Mouse (Mus musculus) stomach, embryonic 16.5 days (tissue): ENCODE measurements around the gene Clcf1. TPM values are rescaled to one million over a fixed set of nuclear protein-coding genes. Genes with fewer than 3 reads are reported as not detected.
"Not testable (repeated sequence)": the region's sequence is repeated elsewhere in the genome, so short reads cannot be mapped to it uniquely, and the experiment has no call there.

ENCODE experiments used
- ATAC-seq: fragments of 200-750 bp; cut with Nextera tagmentation; 2 replicates; pipeline ENCODE4 v1.8.0; 2017; ENCODE audit warnings: moderate number of reproducible peaks, moderate TSS enrichment; ENCODE audit not compliant: insufficient read depth, low FRiP score
- H3K27ac ChIP-seq: fragments of 300-500 bp; sonication (generic); 2 replicates; pipeline ENCODE4 v1.5.1; 2014; ENCODE audit warnings: low read length
- H3K27me3 ChIP-seq: fragments of 300-500 bp; sonication (generic); 2 replicates; pipeline ENCODE4 v1.6.1; 2014; ENCODE audit warnings: low read length, control low read depth, mixed read lengths; ENCODE audit not compliant: control insufficient read depth, insufficient read depth
- H3K36me3 ChIP-seq: fragments of 300-500 bp; sonication (generic); 2 replicates; pipeline ENCODE4 v1.6.1; 2014; ENCODE audit warnings: low read length; ENCODE audit not compliant: control insufficient read depth, insufficient read depth
- H3K4me1 ChIP-seq: fragments of 300-500 bp; sonication (generic); 2 replicates; pipeline ENCODE4 v1.6.1; 2014; ENCODE audit warnings: low read length, control low read depth, mixed read lengths; ENCODE audit not compliant: control insufficient read depth, insufficient read depth
- H3K4me2 ChIP-seq: fragments of 300-500 bp; sonication (generic); 2 replicates; pipeline ENCODE4 v1.6.1; 2014; ENCODE audit warnings: low read depth, low read length, mixed read lengths
- H3K4me3 ChIP-seq: fragments of 300-500 bp; sonication (generic); replicated peaks from 2 replicates; pipeline ENCODE4 v1.5.1; 2014; ENCODE audit warnings: mild to moderate bottlenecking, low read length
- H3K9ac ChIP-seq: fragments of 300-500 bp; sonication (generic); 2 replicates; pipeline ENCODE4 v1.6.1; 2014; ENCODE audit warnings: low read length
- H3K9me3 ChIP-seq: fragments of 300-500 bp; sonication (generic); replicated peaks from 2 replicates; pipeline ENCODE4 v1.6.1; 2016; ENCODE audit warnings: low read length, control low read depth; ENCODE audit not compliant: control insufficient read depth
- WGBS: fragments of 180-500 bp; shearing (Covaris S2); extraction: QIAGEN DNeasy Blood & Tissue Kit; methylation state at CpG from one replicate; pipeline ENCODE4 v1.1.7; 2014; 5-methylcytosine and 5-hydroxymethylcytosine counted together
- polyA plus RNA-seq: library from polyadenylated mRNA; unstranded; fragments of >200 nt; fragmentation: Nextera tagmentation; extraction: Ambion mirVana; gene quantifications from 2 replicates; pipeline ENCODE4 v1.2.1, GENCODE M21; 2015

Gene Clcf1
- polyA plus RNA-seq, 1 experiment from 2014 or later: 6.3 TPM

DNA sequence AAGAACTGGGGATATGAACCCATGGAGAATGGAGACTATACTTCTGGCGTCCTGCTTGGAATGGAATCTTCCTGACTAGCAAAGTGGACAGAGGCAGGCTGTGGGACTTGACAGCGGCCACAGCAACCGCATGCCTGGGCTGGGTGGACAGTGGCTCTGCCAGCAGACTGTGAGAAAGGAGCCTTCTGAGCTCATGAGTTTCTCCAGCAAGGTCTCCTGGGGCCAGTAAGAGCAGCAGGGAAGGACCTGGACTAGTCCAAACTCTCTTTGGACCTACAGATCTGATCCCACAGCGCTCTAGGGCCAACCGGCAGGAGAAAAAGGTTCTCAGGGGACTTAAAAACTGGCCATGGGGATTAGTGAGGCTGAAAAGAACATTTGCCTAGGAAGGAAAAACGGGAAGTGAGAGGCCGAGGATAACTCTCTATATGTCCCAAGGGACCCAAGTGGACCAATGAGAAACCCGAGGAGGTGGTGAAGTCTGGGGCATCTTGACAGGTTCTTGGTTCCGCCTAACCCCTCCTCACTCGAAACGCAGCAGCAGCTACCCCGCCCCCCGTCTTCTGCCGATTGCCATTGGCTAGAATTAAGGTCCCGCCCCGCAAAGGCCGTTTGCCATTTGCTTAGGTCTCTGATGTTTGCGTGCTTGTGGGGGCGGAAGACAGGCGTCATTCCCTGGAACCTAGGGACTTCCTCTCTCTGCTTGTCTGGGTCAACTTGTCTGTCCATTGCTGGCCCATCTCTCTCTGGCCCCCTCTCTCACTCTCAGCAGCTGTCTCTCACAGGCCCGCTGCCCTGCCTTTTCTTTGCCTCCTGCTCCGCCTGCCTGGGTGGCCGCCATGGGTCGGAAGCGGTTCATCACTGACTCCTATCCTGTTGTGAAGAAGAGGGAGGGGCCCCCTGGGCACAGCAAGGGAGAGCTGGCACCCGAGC lies 17.5 kb downstream of the Clcf1 start, which contains the start of gene Pold4:
Gene Pold4 (plus strand): TSS at position 647 of the 933 bp plus-strand sequence.
- Histone ChIP-seq H3K36me3 (no peaks in the 10 kb centered on the region), H3K27me3 (no peaks in the 10 kb centered on the region)

DNA sequence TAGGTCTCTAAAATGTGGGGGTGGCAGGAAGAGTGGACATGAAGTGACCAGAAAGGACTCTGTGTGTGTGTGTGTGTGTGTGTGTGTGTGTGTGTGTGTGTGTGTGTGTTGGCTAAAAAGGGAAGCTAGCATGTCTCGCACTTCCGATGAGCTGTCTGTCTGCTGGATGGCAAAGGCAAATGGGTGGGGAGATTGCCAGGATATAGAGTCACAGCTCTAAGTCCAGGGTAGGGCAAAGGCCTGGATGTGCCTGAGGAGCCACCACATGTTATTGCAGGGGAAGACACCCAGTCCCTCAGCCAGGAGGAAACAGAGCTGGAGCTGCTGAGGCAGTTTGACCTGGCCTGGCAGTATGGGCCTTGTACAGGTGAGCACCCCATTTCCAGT lies 18.1 kb downstream of the Clcf1 start:
- Histone ChIP-seq H3K4me1 (peaks cover 22% of the 10 kb centered on the region), H3K9me3 (no peaks in the 10 kb centered on the region), H3K4me3 (peak overlapping the region; percentile 59), H3K36me3 (no peaks in the 10 kb centered on the region), H3K4me2 (peak overlapping the region; percentile 85), H3K27me3 (no peaks in the 10 kb centered on the region), H3K9ac (peak overlapping the region; percentile 78), H3K27ac (peak overlapping the region; percentile 86)
- 0 out of 2 replicates have a peak, but pooled peaks have one; percentile 3 for ATAC-seq
- WGBS: 16% methylated on average over 2 of the region's 2 CpGs

More for the DNA sequence above, 17.5 kb downstream of the Clcf1 start, which contains the start of gene Pold4:
- ATAC-seq: peak; percentile 87
- H3K4me3 ChIP-seq: peak within 1 kb of the TSS; percentile 59
- peak within 1 kb of the TSS; percentile 88 for H3K27ac ChIP-seq
- 9% methylated on average over 26 of the region's 26 CpGs for WGBS
- H3K9me3 ChIP-seq: no peaks in the 10 kb centered on the region
- H3K4me2 ChIP-seq: peak within 1 kb of the TSS; percentile 85
- H3K9ac ChIP-seq: peak within 1 kb of the TSS; percentile 78
- H3K4me1 ChIP-seq: peaks cover 22% of the 10 kb centered on the region

DNA sequence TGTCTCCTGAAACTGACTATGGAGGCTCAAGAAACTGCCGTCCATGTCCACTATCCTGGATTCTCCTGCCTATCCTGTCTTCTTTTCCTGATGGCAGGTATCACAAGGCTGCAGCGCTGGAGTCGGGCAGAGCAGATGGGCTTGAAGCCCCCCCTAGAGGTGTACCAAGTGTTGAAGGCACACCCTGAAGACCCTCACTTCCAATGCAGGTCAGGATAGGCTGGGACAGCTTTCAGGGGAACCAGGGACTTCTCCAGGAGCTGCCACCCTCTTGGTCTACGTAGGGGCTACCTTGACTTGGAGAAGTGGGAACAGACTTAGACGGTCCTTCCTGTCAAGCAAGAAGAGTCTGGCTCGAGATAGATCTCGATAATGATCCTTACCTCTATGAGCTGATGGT lies 18.6 kb downstream of the Clcf1 start:
- no peaks in the 10 kb centered on the region for H3K9me3 ChIP-seq
- peak overlapping the region; percentile 86; the same call in 1 of the 2 replicates for H3K27ac ChIP-seq
- peak overlapping the region; percentile 78; the same call in 1 of the 2 replicates for H3K9ac ChIP-seq
- ATAC-seq: no peak
- no peaks in the 10 kb centered on the region for H3K27me3 ChIP-seq
- no peaks in the 10 kb centered on the region for H3K36me3 ChIP-seq
- peak overlapping the region; percentile 59; the same call in 1 of the 2 replicates for H3K4me3 ChIP-seq
- WGBS: 78% methylated on average over 7 of the region's 7 CpGs
- peaks cover 22% of the 10 kb centered on the region for H3K4me1 ChIP-seq
- peak overlapping the region; percentile 85 for H3K4me2 ChIP-seq

DNA sequence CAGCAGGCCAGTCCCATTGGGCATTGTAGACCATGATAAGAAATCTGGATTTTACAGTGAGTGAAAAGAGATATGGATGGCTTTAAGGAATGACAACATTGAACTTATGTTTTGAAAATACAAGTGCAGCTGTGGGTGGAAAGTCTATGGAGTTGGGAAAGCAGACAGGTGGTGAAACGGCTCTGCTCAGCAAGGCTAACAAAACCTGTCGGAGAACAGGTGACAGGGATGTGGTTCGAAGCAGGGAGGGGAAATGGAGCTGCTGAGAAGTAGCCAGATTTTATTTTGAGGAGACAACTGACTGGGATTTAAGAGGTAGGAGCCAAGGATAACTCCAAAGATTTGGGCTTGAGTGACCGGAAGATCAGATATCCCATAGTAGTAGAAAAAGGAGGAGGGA lies 20.5 kb downstream of the Clcf1 start:
- 63% methylated on average over 4 of the region's 4 CpGs for WGBS
- no peak for ATAC-seq

DNA sequence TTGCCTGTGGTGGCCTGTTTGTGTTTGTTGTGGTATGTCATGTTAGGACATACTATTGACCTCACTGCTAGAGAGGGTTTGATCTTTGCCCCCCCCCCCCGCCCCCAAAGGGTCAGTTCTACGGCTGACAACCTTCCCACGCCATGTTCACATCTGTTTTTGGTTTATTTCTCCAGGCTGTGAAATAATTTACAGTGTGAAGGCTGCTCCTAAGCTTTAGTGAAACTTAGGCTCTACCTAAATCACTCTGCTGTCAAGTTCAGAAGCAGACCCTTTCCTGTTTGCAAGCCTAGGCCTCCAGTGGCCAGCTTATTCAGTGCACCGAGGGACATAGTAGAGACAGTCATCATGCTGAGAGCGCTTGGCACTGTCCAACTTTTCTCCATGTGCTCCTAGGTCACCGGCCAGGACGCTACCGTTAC lies 26.2 kb downstream of the Clcf1 start:
- WGBS: 48% methylated on average over 8 of the region's 8 CpGs
- Histone ChIP-seq H3K36me3 (no peaks in the 10 kb centered on the region), H3K4me1 (no peaks in the 10 kb centered on the region), H3K27me3 (no peaks in the 10 kb centered on the region), H3K9ac (no peak overlapping the region), H3K9me3 (peaks cover 3% of the 10 kb centered on the region; the same call in 1 of the 2 replicates), H3K27ac (no peak overlapping the region), H3K4me3 (no peak overlapping the region), H3K4me2 (no peak overlapping the region)
- no peak for ATAC-seq

More for the DNA sequence above, 20.5 kb downstream of the Clcf1 start:
- H3K9ac ChIP-seq: no peak overlapping the region
- H3K4me1 ChIP-seq: peaks cover 16% of the 10 kb centered on the region
- no peak overlapping the region for H3K27ac ChIP-seq
- no peak overlapping the region for H3K4me2 ChIP-seq
- no peak overlapping the region for H3K4me3 ChIP-seq
- H3K36me3 ChIP-seq: no peaks in the 10 kb centered on the region
- H3K27me3 ChIP-seq: no peaks in the 10 kb centered on the region
- no peaks in the 10 kb centered on the region for H3K9me3 ChIP-seq

DNA sequence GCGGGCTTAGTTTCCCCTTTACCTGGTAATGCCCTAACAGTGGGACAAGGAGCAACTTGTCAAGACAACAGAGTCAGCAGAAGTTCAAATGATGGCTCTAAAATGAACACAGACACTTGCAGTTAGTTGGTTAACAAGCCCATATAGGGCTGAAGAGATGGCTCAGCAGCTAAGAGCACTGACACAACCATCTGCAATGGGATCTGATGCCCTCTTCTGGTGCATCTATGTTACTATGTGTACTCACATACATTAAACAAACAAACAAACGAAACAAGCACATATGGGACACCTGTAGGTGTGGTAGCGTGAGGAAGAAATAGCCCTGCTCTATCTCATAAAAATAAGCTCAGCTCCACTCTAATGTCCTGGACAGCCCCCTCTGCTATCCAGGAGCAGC lies 28.4 kb downstream of the Clcf1 start:
- no peaks in the 10 kb centered on the region for H3K27me3 ChIP-seq
- H3K9ac ChIP-seq: no peak overlapping the region
- no peak overlapping the region for H3K4me2 ChIP-seq
- no peak for ATAC-seq
- H3K27ac ChIP-seq: no peak overlapping the region
- H3K4me3 ChIP-seq: no peak overlapping the region
- WGBS: 61% methylated on average over 3 of the region's 3 CpGs
- no peaks in the 10 kb centered on the region for H3K4me1 ChIP-seq
- H3K9me3 ChIP-seq: peaks cover 3% of the 10 kb centered on the region; the same call in 1 of the 2 replicates
- H3K36me3 ChIP-seq: no peaks in the 10 kb centered on the region

DNA sequence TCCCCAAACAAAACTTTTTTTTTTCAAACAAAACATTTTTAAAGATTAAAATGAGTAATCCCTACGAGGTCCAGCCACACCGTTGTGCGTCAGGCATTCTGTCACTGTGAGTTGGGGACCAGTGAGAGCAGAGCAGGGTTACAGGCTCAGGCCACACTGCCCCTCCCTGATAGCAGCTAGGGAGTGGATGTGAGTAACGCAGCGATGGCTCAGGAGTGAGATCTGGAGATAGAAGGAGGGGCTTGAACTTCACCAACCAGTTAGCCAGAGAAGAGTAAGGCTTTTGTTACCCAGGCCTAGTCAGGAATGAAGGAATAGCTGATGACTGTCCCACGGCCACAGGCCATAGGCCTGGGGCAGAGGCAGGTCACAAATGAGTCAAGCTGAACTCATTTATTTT lies 30.7 kb downstream of the Clcf1 start:
- ATAC-seq: no peak
- H3K4me3 ChIP-seq: no peak overlapping the region

DNA sequence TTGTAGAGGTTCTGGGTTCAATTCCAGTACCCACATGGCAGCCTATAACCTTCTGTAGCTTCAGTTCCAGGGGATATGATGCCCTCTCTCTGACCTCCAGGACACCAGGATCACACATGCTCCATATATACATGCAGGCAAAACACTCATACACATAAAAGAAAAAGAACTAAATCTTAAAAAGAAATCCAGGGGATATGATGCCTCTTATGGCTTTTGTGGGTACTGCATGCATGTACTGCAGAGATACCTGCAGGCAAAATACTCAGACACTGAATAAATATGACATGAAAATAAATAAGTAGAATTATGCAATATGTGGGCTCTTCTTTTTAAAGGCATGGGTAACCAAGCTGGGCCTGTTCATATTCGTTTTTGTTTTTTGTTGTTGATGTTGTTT lies 33.0 kb downstream of the Clcf1 start:
- no peak for ATAC-seq
- Histone ChIP-seq H3K36me3 (no peaks in the 10 kb centered on the region), H3K4me2 (no peak overlapping the region), H3K27ac (no peak overlapping the region), H3K9me3 (peaks cover 3% of the 10 kb centered on the region; the same call in 1 of the 2 replicates), H3K4me1 (no peaks in the 10 kb centered on the region), H3K4me3 (no peak overlapping the region), H3K27me3 (no peaks in the 10 kb centered on the region), H3K9ac (no peak overlapping the region)
- WGBS: 47% methylated on average over 1 of the region's 1 CpGs

More for the DNA sequence above, 30.7 kb downstream of the Clcf1 start:
- Histone ChIP-seq H3K36me3 (no peaks in the 10 kb centered on the region), H3K4me2 (no peak overlapping the region), H3K4me1 (no peaks in the 10 kb centered on the region), H3K27me3 (no peaks in the 10 kb centered on the region), H3K27ac (no peak overlapping the region), H3K9ac (no peak overlapping the region), H3K9me3 (peaks cover 3% of the 10 kb centered on the region; the same call in 1 of the 2 replicates)
- WGBS: 77% methylated on average over 6 of the region's 6 CpGs

DNA sequence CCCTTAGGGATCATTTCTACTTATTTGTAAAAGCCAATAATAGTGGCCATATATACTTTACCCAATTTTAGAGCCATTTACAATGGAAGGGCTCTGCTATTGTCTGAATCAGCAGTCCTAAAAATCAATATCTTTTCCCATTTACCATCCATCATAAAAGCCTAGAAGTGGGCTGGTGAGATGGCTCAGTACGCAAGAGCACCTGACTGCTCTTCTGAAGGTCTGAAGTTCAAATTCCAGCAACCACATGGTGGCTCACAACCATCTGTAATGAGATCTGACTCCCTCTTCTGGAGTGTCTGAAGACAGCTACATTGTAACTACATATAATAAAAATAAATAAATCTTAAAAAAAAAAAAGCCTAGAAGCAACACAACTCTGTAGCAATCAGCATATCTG lies 34.6 kb downstream of the Clcf1 start:
- H3K27ac ChIP-seq, H3K4me3 ChIP-seq, H3K4me2 ChIP-seq, H3K27me3 ChIP-seq, H3K36me3 ChIP-seq, H3K4me1 ChIP-seq, H3K9me3 ChIP-seq, H3K9ac ChIP-seq, ATAC-seq: not testable (repeated sequence)
- 41% methylated on average over 1 of the region's 1 CpGs for WGBS
